Mouse (Mus musculus): ENCODE data around the gene Gm10799.

The Gm10799 gene

DNA sequence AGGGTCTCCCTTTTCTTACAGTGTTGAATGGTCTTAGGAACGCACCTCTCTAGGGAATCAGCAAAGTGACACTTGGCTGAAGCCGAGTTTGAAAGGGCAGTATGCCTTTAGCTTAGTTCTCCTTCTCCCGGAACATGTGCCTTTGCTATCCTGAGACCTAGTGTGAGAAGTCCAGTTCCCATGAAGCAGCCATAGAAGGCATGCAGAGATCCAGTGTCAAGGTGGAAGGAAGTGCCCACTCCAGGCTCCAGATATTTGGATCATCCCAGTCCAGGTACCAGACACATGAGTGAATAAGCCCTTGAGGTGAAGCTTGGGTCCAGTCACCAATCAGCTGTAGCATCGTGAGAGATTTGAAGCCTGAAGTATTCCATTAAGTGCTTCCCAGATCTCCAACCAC is 9.4 kb downstream of the Gm10799 start:
- H3K9me3 ChIP-seq (ENCODE audit: low read length): no peaks in the 10 kb centered on the region
- no peak overlapping the region for H3K4me3 ChIP-seq (replicated peaks; ENCODE audit: low read length)
- no peaks in the 10 kb centered on the region for H3K4me1 ChIP-seq (replicated peaks; ENCODE audit: low read depth, low read length)
- TF ChIP-seq NANOG (IDR thresholded peaks at IDR 0.05; ENCODE audit: borderline replicate concordance, low read length): no peak
- TF ChIP-seq POU5F1 (IDR thresholded peaks at IDR 0.05; ENCODE audit: borderline replicate concordance, low read length): no peak
- TF ChIP-seq CTCF (conservative IDR thresholded peaks at IDR 0.05; ENCODE audit: low read length): no peak
- H3K36me3 ChIP-seq (ENCODE audit: insufficient read depth, low read length): peaks cover 26% of the 10 kb centered on the region
- H3K27me3 ChIP-seq (ENCODE audit: insufficient read depth, low read length): no peaks in the 10 kb centered on the region

DNA sequence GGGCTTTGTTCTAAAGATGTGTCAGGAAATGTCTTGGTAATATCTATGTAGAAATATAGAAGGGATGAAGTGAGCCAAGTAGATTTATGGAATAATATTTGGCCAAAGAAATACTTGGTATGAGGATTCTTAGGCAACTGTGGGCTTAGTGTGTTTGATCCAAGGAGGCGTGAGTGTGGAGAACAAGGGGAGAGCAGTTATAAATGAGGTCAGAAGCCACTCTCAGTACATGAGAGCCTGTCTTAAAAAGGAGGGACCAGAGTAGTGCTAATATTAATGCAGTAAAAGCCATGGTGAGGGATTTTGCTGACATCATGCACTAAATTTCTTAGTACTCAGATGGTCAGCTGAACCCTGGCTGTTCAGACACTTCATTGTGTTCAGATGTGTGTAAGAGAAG is 10.0 kb downstream of the Gm10799 start:
- Histone ChIP-seq H3K36me3 (ENCODE audit: insufficient read depth, low read length) (peaks cover 32% of the 10 kb centered on the region), H3K4me3 (replicated peaks; ENCODE audit: low read length) (no peak overlapping the region), H3K4me1 (replicated peaks; ENCODE audit: low read depth, low read length) (no peaks in the 10 kb centered on the region), H3K9me3 (ENCODE audit: low read length) (no peaks in the 10 kb centered on the region), H3K27me3 (ENCODE audit: insufficient read depth, low read length) (no peaks in the 10 kb centered on the region)
- no peak for TF ChIP-seq CTCF (conservative IDR thresholded peaks at IDR 0.05; ENCODE audit: low read length)
- no peak for TF ChIP-seq NANOG (IDR thresholded peaks at IDR 0.05; ENCODE audit: borderline replicate concordance, low read length)
- TF ChIP-seq POU5F1 (IDR thresholded peaks at IDR 0.05; ENCODE audit: borderline replicate concordance, low read length): no peak

DNA sequence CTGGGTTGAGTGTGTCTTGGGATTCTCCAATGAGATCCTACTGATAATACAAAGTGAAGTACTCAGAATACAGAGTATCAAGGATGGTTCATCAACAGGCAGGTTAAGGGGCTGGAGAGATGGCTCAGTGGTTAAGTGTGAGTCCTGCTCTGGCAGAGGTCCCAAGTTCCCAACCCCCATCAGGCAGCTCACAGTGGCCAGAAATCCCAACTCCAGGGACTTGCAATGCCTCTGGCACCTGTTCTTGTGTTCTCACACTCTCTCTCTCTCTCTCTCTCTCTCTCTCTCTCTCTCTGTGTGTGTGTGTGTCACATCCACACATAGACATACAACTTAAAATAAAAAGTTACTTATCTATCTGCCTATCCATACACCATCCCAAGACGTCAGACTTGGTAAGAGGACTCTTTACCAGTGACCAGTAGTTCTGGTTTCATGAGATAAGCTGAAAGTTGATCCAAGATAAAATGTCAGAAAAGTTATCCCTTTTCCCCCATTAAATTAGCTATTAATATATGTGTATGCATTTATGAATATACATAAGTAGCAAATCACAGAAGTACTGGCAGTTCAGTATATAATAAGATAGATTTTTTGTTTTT is 23.8 kb downstream of the Gm10799 start:
- Histone ChIP-seq H3K4me1 (replicated peaks; ENCODE audit: low read depth, low read length) (peaks cover 7% of the 10 kb centered on the region), H3K27me3 (ENCODE audit: insufficient read depth, low read length) (no peaks in the 10 kb centered on the region), H3K4me3 (replicated peaks; ENCODE audit: low read length) (no peak overlapping the region), H3K36me3 (ENCODE audit: insufficient read depth, low read length) (peaks cover 28% of the 10 kb centered on the region), H3K9me3 (ENCODE audit: low read length) (no peaks in the 10 kb centered on the region)
- no peak for TF ChIP-seq POU5F1 (IDR thresholded peaks at IDR 0.05; ENCODE audit: borderline replicate concordance, low read length)
- no peak for TF ChIP-seq CTCF (conservative IDR thresholded peaks at IDR 0.05; ENCODE audit: low read length)
- TF ChIP-seq NANOG (IDR thresholded peaks at IDR 0.05; ENCODE audit: borderline replicate concordance, low read length): no peak

DNA sequence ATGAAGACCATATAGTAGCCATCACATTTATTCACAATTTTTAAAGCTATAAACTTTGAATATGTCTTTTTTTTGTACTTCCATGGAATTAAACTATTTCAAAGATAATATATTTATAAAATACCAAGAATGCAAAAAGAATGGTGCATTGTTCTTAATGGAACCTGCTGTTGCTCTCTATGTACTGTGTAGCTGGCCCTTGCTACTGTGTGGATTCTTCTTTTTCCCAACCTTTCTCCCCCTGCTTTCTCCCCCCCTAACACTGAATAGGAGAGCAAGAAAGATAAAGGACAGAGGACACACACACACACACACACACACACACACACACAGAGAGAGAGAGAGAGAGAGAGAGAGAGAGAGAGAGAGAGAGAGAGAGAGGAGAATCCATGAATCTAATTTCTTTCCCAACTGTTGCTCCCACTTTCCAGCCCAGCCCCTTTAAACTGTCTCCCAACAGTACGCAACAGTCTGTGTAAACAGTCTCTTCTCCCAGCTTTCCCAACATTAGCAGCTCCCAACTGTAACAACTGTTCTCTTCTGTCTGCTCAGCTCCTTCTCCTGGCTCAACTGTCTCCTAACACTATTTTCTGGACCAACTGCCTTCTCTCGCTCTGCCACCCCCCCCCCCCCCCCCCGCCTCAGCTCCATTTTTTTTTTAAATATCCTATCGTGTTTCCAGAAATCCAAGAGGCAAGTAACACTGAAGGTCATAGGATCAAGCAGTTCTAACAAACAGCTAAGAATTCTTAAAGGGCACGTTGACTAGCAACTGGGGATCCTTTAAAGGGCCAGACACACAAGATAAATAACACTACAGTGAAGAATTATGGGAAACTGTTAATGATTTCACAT is 24.5 kb downstream of the Gm10799 start:
- peaks cover 7% of the 10 kb centered on the region for H3K4me1 ChIP-seq (replicated peaks; ENCODE audit: low read depth, low read length)
- peaks cover 28% of the 10 kb centered on the region for H3K36me3 ChIP-seq (ENCODE audit: insufficient read depth, low read length)
- no peaks in the 10 kb centered on the region for H3K27me3 ChIP-seq (ENCODE audit: insufficient read depth, low read length)
- TF ChIP-seq CTCF (conservative IDR thresholded peaks at IDR 0.05; ENCODE audit: low read length): no peak
- no peak overlapping the region for H3K4me3 ChIP-seq (replicated peaks; ENCODE audit: low read length)
- no peaks in the 10 kb centered on the region for H3K9me3 ChIP-seq (ENCODE audit: low read length)

DNA sequence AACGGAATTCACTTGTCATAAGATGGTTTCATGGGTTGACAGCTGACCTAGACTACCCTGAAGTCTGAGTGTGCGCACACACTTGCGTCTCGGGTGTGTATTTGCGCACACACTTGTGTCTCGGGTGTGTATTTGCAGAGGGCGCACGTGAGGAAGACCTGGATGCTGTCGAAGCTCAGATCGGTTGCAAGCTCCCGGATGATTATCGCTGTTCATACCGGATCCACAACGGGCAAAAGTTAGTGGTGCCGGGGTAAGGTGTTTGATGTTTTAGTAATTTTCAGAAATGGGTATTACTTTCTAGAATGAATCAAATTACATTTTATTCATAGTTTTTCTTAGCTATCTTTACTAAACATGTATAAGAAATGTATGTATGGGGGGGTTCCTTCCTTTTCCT is 25.6 kb downstream of the Gm10799 start:
- peaks cover 22% of the 10 kb centered on the region for H3K36me3 ChIP-seq (ENCODE audit: insufficient read depth, low read length)
- no peaks in the 10 kb centered on the region for H3K9me3 ChIP-seq (ENCODE audit: low read length)
- H3K27me3 ChIP-seq (ENCODE audit: insufficient read depth, low read length): no peaks in the 10 kb centered on the region
- no peak overlapping the region for H3K4me3 ChIP-seq (replicated peaks; ENCODE audit: low read length)
- no peak for TF ChIP-seq NANOG (IDR thresholded peaks at IDR 0.05; ENCODE audit: borderline replicate concordance, low read length)
- peaks cover 7% of the 10 kb centered on the region for H3K4me1 ChIP-seq (replicated peaks; ENCODE audit: low read depth, low read length)

DNA sequence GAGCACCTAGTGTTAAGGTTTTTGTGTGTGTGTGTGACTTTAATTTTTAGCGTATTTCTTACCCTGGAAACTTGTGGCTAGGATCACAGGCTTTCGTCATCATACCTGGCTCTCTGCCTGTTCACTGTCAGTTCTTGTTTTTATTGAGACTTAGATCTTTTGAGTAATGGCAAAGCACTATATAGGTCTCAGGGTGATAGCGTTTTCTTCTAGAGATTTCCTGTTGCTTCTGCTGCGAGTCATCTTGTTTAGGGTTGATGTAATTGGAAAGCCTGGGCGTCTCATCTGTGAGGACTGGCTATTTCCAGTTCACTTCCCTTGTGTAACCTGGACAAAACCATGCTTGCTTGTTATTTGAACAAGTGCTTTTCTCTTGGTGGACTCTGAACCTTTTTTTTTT is 26.7 kb downstream of the Gm10799 start:
- Histone ChIP-seq H3K9me3 (ENCODE audit: low read length) (no peaks in the 10 kb centered on the region), H3K36me3 (ENCODE audit: insufficient read depth, low read length) (peaks cover 32% of the 10 kb centered on the region), H3K4me3 (replicated peaks; ENCODE audit: low read length) (no peak overlapping the region), H3K4me1 (replicated peaks; ENCODE audit: low read depth, low read length) (peaks cover 7% of the 10 kb centered on the region), H3K27me3 (ENCODE audit: insufficient read depth, low read length) (no peaks in the 10 kb centered on the region)
- no peak for TF ChIP-seq CTCF (conservative IDR thresholded peaks at IDR 0.05; ENCODE audit: low read length)
- no peak for TF ChIP-seq POU5F1 (IDR thresholded peaks at IDR 0.05; ENCODE audit: borderline replicate concordance, low read length)
- TF ChIP-seq NANOG (IDR thresholded peaks at IDR 0.05; ENCODE audit: borderline replicate concordance, low read length): no peak

DNA sequence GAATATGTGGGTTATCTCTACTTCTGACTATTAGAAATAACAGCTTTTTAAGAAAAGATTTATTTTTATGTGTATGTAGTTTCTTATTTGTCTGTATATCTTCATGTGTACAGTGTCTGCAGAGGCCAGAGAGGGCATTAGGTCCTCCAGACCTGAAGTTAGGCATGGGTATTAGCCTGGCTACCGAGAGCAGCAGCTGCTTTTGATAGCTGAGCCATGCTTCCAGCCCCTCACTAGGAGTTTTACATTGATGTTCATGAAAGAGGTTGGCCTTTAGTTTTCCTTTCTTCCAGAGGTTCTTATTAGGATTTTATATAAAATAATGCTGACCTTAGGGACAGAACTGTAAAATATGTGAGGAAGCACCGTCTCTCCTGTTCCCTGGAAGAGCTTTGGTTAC is 30.1 kb downstream of the Gm10799 start:
- H3K4me3 ChIP-seq (replicated peaks; ENCODE audit: low read length): no peak overlapping the region
- H3K9me3 ChIP-seq (ENCODE audit: low read length): no peaks in the 10 kb centered on the region
- no peaks in the 10 kb centered on the region for H3K27me3 ChIP-seq (ENCODE audit: insufficient read depth, low read length)
- no peak for TF ChIP-seq NANOG (IDR thresholded peaks at IDR 0.05; ENCODE audit: borderline replicate concordance, low read length)
- no peak for TF ChIP-seq CTCF (conservative IDR thresholded peaks at IDR 0.05; ENCODE audit: low read length)
- no peak for TF ChIP-seq POU5F1 (IDR thresholded peaks at IDR 0.05; ENCODE audit: borderline replicate concordance, low read length)
- H3K36me3 ChIP-seq (ENCODE audit: insufficient read depth, low read length): peaks cover 41% of the 10 kb centered on the region
- peaks cover 7% of the 10 kb centered on the region for H3K4me1 ChIP-seq (replicated peaks; ENCODE audit: low read depth, low read length)

DNA sequence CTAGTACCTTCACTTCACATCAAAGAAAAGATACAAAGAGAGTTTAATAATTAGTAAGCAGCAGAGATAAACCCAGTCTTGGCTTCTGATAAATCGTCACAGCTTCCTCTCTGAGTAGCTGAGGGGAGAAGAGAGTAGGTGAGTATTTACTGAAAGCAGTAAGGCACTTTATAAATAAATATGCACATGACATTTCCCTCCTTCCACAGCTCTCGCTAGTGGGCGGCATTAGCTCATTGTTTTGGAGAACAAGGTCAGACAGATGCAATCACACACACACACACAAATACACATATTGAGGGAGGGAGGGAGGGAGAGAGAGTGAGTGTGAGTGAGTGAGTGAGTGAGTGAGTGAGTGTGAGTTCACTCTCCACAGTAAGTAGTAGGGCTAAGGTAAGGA is 32.0 kb downstream of the Gm10799 start:
- Histone ChIP-seq H3K36me3 (ENCODE audit: insufficient read depth, low read length) (peaks cover 41% of the 10 kb centered on the region), H3K4me3 (replicated peaks; ENCODE audit: low read length) (no peak overlapping the region), H3K27me3 (ENCODE audit: insufficient read depth, low read length) (no peaks in the 10 kb centered on the region), H3K4me1 (replicated peaks; ENCODE audit: low read depth, low read length) (peaks cover 17% of the 10 kb centered on the region), H3K9me3 (ENCODE audit: low read length) (no peaks in the 10 kb centered on the region)
- no peak for TF ChIP-seq POU5F1 (IDR thresholded peaks at IDR 0.05; ENCODE audit: borderline replicate concordance, low read length)
- TF ChIP-seq NANOG (IDR thresholded peaks at IDR 0.05; ENCODE audit: borderline replicate concordance, low read length): no peak
- TF ChIP-seq CTCF (conservative IDR thresholded peaks at IDR 0.05; ENCODE audit: low read length): no peak

DNA sequence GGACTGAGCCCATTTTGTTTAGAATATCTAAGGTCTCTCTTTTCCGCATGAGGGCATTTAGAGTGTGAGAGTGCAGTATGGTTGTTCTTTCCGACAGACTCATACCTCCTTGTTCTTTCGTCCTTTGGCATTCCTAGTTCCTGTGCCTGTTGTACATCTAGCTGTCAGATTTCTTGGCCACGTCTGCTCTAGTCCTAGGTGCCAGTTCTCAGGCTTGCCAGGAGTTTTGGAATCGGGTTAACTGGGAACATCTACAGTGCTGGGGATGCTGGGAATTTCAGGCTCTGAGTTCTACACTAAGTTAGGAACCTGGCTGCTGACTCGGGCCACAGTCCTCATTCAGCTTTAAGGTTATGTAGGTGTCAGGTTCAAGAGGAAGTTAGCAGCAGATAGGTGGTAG is 32.8 kb downstream of the Gm10799 start:
- Histone ChIP-seq H3K36me3 (ENCODE audit: insufficient read depth, low read length) (peaks cover 40% of the 10 kb centered on the region), H3K4me3 (replicated peaks; ENCODE audit: low read length) (no peak overlapping the region), H3K4me1 (replicated peaks; ENCODE audit: low read depth, low read length) (peaks cover 15% of the 10 kb centered on the region), H3K27me3 (ENCODE audit: insufficient read depth, low read length) (no peaks in the 10 kb centered on the region), H3K9me3 (ENCODE audit: low read length) (no peaks in the 10 kb centered on the region)
- TF ChIP-seq NANOG (IDR thresholded peaks at IDR 0.05; ENCODE audit: borderline replicate concordance, low read length): no peak
- TF ChIP-seq POU5F1 (IDR thresholded peaks at IDR 0.05; ENCODE audit: borderline replicate concordance, low read length): no peak
- TF ChIP-seq CTCF (conservative IDR thresholded peaks at IDR 0.05; ENCODE audit: low read length): no peak

All from E14TG2a.4 (cell line).